Mouse (Mus musculus): ENCODE measurements at regions not wholly inside any gene's neighbourhood (a gene's known extent, or its start where the extent isn't known, plus 50 kb on each side); places are given as distances from the start of the nearest gene placed in this dataset.

- TF ChIP-seq POLR2AphosphoS2 (IDR thresholded peaks at IDR 0.05; ENCODE audit: insufficient read length, low read depth) (no peak), CEBPB (IDR thresholded peaks at IDR 0.05; ENCODE audit: insufficient read depth, poor library complexity, severe bottlenecking) (no peak), POLR2A (IDR thresholded peaks at IDR 0.05; ENCODE audit: insufficient read length, low read depth) (no peak), TCF12 (IDR thresholded peaks at IDR 0.05; ENCODE audit: insufficient read depth, poor library complexity, severe bottlenecking) (no peak)
Measured at GRCm38 (mm10) chr3:148134646-148135045, 855.7 kb downstream of the Adgrl2 start.
